Mouse (Mus musculus) forelimb bud, embryonic 11.5 days (tissue): ENCODE measurements at regions not wholly inside any gene's neighbourhood (a gene's known extent, or its start where the extent isn't known, plus 50 kb on each side); places are given as distances from the start of the nearest gene placed in this dataset.
"Not testable (repeated sequence)": the region's sequence is repeated elsewhere in the genome, so short reads cannot be mapped to it uniquely, and the experiment has no call there.

Experiments
- DNase-seq: peaks from one replicate; pipeline ENCODE4 v3.0.0-alpha.2; 2012; ENCODE audit warnings: low read depth, low spot score

- no peak for DNase-seq
These were observed 130.2 kb downstream of the Phlda1 start for GRCm38 (mm10) chr10:111636283-111636682.

GRCm38 (mm10) chr10:111637084-111637735, 131.1 kb downstream of the Phlda1 start:
- DNase-seq: no peak

GRCm38 (mm10) chr10:111639866-111640265, 133.8 kb downstream of the Phlda1 start:
- DNase-seq: no peak

GRCm38 (mm10) chr10:111642683-111643082, 136.6 kb downstream of the Phlda1 start:
- DNase-seq: no peak

- DNase-seq: not testable (repeated sequence)
These were observed 147.7 kb downstream of the Phlda1 start for GRCm38 (mm10) chr10:111653773-111654172.

GRCm38 (mm10) chr10:111654364-111655226, 148.5 kb downstream of the Phlda1 start:
- DNase-seq: no peak

GRCm38 (mm10) chr10:111658828-111659227, 152.7 kb downstream of the Phlda1 start:
- no peak for DNase-seq

- DNase-seq: no peak
These were observed 156.6 kb downstream of the Phlda1 start for GRCm38 (mm10) chr10:111662665-111663064.

- DNase-seq: no peak
These were observed 159.7 kb downstream of the Phlda1 start for GRCm38 (mm10) chr10:111665834-111666233.

- DNase-seq: no peak
These were observed 160.9 kb downstream of the Phlda1 start for GRCm38 (mm10) chr10:111666963-111667362.

- no peak for DNase-seq
These were observed 162.6 kb downstream of the Phlda1 start for GRCm38 (mm10) chr10:111668639-111669038.

GRCm38 (mm10) chr10:111669658-111670057, 163.6 kb downstream of the Phlda1 start:
- no peak for DNase-seq

GRCm38 (mm10) chr10:111670666-111671065, 164.6 kb downstream of the Phlda1 start:
- no peak for DNase-seq

- DNase-seq: peak; percentile 56
These were observed 166.6 kb downstream of the Phlda1 start for GRCm38 (mm10) chr10:111672454-111673316.

GRCm38 (mm10) chr10:111673317-111673610, 167.2 kb downstream of the Phlda1 start:
- DNase-seq: no peak

- no peak for DNase-seq
These were observed 170.2 kb downstream of the Phlda1 start for GRCm38 (mm10) chr10:111676255-111676654.

GRCm38 (mm10) chr10:111680919-111681318, 174.8 kb downstream of the Phlda1 start:
- no peak for DNase-seq

- no peak for DNase-seq
These were observed 178.6 kb downstream of the Phlda1 start for GRCm38 (mm10) chr10:111684409-111685346.

- DNase-seq: no peak
These were observed 180.5 kb downstream of the Phlda1 start for GRCm38 (mm10) chr10:111686585-111686984.

GRCm38 (mm10) chr10:111689587-111689986, 183.5 kb downstream of the Phlda1 start:
- DNase-seq: no peak

- no peak for DNase-seq
These were observed 187.7 kb downstream of the Phlda1 start for GRCm38 (mm10) chr10:111693762-111694161.
